Mouse (Mus musculus) layer of hippocampus, postnatal 25 days (tissue): ENCODE data around the gene Os9. TPM values are rescaled to one million over a fixed set of nuclear protein-coding genes. Genes with fewer than 3 reads are reported as not detected.

Experiments used
- DNase-seq, 2 experiments: peaks; one replicate each; pipeline ENCODE4 v3.0.0; 2022; ENCODE audit warnings: mixed read lengths in 2 of 2, low spot score in 1 of 2; ENCODE audit errors: extremely low spot score in 1 of 2
- total RNA-seq, 2 experiments: library from RNA; stranded (reverse); gene quantifications; 2 replicates each; pipeline ENCODE4 v1.2.3; 2021

Os9 gene
- total RNA-seq, 2 experiments from 2014 or later: 105 to 107 TPM

GRCm38 (mm10) chr10:127120301-127121065 lies 448 bp downstream of the Os9 start:
- DNase-seq: peak in 1 of 2 experiments; percentile 8

- no peak for DNase-seq
These were observed 1.7 kb downstream of the Os9 start for GRCm38 (mm10) chr10:127119229-127119628.

DNA sequence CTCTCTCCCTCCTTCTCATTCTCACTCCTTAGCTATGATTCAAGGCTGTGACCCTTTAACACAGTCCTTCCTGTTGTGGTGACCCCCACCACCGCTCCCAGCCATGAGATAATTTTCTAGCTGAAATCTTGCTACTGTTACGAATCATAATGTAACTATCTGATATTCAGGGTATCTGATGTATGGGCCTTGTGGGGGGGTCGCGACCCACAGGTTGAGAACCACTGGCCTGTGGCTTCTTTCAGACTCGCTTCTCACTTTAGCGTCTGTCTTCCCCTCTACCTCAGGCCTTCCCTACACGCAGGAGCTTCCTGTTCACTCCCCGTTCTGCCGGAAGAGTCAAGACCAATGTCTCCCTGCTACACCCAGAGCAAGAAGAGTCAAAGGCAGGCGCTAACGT lies 2.5 kb downstream of the Os9 start:
- no peak for DNase-seq

DNA sequence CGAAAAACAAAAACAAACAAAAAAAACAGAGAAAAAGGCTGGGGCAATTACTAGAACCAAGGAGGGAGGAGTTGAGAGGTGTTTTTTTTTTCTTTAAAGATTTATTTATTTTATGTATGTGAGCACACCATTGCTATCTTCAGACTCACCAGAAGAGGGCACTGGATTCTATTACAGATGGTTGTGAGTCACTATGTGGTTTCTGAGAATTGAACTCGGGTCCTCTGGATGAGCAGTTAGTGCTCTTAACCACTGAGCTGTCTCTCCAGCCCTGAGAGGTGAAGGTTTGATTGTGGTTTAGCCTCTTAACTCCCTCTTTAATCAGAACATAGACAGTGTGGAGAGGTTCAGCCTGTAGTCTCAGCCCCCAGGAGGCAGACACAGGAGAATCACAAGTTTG lies 5.9 kb downstream of the Os9 start:
- DNase-seq: no peak

- no peak for DNase-seq
These were observed 6.5 kb downstream of the Os9 start for GRCm38 (mm10) chr10:127114408-127114807.

GRCm38 (mm10) chr10:127111001-127111887 lies 9.7 kb downstream of the Os9 start:
- DNase-seq: peak in 1 of 2 experiments; percentile 21

- no peak for DNase-seq
These were observed 12.7 kb downstream of the Os9 start for GRCm38 (mm10) chr10:127108262-127108583.

GRCm38 (mm10) chr10:127107563-127108261 lies 13.2 kb downstream of the Os9 start:
- DNase-seq: no peak

DNA sequence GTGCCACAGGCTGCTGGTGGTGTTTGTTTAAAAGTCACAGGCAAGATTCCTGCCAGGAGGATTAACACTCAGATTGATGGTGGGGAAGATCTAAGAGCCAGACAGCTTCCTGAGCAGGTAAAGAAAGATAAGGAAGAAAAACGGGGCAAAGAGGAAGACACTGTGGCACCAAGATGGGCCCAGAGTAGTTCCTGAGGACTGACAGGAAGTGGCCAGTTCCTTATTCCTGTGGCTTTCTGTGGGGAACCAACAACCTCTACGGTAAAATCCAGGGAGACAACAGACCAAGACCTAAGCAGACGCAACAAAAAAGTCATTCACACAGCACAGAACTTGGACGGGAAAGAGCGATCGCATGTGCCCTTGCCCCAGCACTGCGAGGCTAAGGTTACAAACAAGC lies 17.3 kb downstream of the Os9 start:
- no peak for DNase-seq

GRCm38 (mm10) chr10:127101151-127101550 lies 19.8 kb downstream of the Os9 start:
- DNase-seq: no peak

DNA sequence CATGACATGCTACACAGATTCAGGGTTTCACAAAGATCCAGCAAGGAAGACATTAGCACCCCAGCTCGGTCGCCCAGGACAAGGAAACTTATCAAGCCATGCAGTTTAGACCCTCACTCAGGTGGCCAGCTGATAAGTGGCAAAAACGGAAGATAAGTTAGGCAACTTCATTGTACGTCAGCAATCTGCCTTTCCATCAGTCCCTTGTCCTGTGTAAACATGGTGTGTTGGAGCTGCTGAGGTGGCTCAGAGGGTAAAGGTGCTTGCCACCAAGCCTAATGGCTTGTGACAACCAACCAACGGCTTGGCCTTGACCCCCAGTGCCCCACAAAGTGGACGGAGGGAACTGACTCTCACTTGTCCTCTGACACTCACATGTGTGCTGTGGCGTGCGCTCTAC lies 20.5 kb downstream of the Os9 start:
- DNase-seq: no peak

DNA sequence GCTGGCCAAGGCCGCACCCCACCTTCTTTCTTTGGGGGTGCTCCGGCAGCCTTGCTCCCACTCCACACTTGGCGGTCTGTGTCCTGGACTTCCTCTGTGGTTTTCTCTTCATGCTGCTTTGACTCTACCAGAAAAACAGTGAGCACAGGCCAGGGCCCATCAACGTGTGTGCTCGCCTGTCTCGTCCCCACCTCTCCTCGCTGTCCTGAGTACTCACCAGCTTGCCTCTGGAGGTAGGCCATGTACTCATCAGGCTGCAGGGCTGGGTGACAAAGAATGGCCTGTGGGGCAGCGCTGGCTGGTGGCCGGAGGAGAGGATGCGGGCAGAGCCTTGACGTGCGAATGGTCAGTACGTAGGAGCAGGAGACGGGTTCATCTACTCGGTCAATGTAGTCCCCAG lies 21.1 kb downstream of the Os9 start:
- no peak for DNase-seq

DNA sequence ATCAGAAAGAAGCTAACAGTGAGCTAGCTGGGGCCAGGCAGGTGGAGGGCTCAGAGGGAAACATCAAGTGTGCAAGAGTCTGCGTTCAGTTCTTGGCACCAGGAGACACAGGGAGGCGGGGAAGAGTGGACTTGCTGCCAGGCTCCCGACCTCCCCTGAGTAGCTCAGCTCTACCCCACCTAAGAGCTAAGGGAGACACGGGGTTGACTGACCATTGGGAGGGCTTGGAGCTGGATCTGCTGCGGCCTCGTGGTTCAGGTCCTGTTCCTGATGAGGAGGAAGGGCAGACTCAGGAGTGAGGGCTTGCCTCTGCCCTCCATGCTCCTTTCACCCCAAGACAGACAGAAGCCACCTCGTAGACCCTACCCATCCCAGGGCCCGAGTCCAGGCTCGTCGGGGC lies 21.7 kb downstream of the Os9 start:
- DNase-seq: no peak

DNA sequence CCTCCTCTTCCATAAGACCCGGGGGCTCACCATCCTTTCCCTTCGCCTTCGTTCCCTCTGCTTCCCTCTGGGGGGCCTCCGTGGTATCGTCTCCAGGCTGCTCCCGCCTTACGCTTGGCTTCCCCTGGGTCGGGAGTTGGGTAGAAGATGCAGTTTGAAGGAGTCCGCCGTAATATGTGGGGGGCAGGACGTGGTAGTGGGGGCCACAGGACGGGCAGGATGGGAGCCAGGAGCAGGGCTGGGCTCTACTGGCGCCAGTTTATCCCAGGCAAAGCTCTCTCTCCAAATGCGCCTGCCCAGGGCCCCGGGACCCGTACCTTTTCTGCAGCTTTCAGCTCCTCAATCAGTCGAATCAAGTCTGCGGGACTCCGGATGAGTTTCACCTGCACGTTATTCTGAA lies 22.4 kb downstream of the Os9 start:
- no peak for DNase-seq

- no peak for DNase-seq
These were observed 26.5 kb downstream of the Os9 start for GRCm38 (mm10) chr10:127094382-127094802.

DNA sequence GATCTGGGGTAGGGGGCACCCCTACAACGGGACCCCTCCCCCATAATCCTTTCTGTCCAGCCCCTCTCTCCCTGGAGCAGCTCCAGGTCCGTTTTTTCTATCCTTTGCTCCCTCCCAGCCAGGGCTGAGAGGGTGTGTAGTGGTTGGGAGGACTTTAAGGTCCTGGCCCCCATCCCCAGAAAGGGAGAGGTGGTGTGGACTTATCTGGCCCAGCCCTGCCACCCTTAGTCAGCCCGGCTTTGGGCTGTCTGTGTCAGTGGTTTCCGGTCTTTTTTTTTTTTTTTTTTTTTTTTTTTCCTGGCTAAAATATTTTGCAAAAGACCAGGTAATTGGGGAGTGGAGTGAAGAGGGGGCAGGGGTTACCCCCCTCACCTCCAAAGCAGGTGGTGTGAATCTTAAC lies 28.2 kb downstream of the Os9 start:
- DNase-seq: no peak

GRCm38 (mm10) chr10:127091507-127092396 lies 29.2 kb downstream of the Os9 start:
- peak in 1 of 2 experiments; percentile 46 for DNase-seq

DNA sequence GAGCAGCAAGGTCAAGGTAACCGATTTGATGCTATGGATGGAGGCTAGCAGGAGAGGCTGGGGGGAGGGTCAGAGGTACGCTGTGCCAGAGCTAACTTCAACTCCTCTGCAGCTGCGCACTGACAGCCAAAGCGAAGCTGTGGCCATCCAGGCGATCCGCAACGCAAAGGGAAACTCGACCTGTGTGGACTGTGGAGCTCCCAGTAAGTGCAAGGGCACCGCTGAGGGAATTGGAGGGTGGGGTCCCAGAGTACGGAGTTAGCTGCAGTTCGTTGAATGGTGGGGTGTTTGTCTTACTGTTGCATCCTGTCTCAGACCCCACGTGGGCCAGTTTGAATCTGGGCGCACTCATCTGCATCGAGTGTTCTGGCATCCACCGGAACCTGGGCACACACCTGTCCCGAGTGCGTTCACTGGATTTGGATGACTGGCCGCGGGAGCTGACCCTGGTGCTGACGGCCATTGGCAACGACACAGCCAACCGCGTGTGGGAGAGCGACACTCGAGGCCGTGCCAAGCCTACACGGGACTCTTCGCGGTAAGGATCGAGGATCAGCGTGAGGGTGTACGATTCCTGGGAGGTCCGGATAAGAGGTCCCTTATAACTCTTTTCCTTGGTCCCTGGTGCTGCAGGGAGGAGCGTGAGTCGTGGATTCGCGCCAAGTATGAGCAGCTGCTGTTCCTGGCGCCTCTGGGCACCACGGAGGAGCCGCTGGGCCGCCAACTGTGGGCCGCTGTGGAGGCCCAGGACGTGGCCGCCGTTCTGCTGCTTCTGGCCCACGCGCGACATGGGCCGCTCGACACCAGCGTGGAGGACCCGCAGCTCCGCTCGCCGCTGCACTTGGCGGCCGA lies 30.1 kb downstream of the Os9 start:
- peak in 1 of 2 experiments; percentile 52 for DNase-seq

DNA sequence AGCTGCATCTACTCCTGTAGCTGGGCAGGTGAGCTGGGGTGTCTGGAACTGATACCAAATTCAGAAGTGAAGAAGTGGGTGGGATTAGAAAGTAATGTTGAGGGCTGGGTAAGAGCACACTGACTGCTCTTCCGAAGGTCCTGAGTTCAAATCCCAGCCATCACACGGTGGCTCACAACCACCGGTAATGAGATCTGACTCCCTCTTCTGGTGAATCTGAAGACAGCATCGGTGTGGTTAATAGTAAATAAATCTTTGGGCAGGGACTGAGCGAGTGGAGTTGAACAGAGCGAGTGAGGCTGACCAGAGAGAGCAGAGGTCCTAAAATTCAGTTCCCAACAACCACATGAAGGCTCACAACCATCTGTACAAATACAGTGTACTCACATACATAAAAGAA lies 35.3 kb downstream of the Os9 start:
- no peak for DNase-seq
